Mouse (Mus musculus) neutrophil, adult 65 days (primary cell): ENCODE results near the gene Gstt1. TPM values are rescaled to one million over a fixed set of nuclear protein-coding genes. Genes with fewer than 3 reads are reported as not detected.

ENCODE experiments used
- total RNA-seq: library from RNA; stranded (reverse); gene quantifications from 2 replicates; pipeline ENCODE4 v1.2.4, GENCODE M21; 2023

Gene Gstt1
- not detected in 2 replicates for total RNA-seq

DNA sequence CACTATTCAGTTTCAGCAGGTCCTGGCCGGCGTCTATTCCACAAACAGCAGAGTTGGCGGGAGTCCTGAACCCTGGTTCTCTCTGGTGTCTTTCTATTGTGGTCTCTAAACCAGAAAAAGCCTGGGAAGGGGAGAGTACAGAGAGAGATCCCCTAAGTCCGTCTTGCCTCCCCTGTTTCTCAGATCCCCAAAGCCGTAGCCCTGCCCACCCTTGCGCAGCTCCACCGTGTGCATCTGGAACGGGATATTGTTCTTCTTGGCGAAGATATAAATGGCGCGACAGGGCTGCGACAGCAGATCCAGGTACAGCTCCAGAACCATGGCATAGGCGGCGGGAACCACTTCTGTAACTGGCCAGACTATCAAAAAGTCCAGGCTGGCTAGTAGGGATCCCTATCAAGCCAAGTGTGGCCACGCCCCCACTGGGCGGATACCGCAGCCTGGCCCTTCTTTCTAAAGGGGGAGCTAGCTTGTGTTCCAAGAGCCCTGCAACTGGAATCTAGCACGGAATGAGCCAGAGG is at the start of gene Gstt1:
Gene Gstt1 (minus strand): TSS at position 409 of the 521 bp plus-strand sequence.

DNA sequence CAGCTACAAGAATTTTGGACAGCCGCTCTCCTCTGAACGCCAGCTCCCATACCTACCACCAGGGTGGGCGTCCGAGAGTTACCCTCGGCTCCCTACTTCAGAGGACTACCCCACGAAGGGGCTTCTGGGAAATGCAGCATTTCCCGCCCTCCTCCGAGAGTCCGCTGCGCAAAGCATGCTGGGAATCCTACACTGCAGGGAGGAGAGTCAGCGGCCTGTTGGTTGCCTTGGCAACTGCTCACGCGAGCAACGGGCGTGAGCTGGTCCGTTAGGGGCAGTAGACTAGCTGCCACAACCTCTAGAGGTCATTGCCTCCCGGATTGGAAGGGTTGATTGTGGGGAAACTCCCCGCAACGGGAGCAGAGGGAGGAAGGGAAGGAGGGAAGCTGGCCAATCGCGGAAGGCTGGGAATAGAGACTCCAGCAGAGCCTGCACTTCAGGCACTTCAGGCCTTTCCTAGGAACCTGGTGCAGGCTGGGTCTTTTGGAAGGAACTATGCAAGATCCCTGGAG is 38.9 kb upstream of the Gstt1 start, which contains the start of gene Gstt2:
Gene Gstt2 (minus strand): TSS at position 177 of the 512 bp plus-strand sequence.

DNA sequence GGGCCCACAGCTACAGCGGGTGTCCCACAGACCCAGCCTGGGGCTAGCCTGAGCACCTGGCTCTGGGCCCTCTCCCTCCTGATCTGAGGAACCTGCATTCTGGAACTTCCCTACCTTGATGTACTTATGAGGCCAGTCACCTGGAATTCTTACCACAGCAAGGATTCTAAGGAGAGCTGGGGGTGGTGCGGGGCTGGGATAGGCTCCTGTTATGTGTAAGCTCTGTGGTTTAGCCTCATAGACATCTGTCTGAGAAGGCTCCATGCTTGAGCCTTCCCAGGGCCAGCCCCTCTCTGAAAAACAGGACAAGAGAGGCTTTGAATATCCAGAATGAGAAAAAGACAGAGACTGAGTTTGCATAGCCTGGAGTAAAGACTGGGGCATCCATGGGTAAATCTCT is 24.1 kb upstream of the Gstt1 start, which contains the start of gene Gstt4:
Gene Gstt4 (minus strand): TSS at position 101 of the 400 bp plus-strand sequence.

GRCm38 (mm10) chr10:75780769-75781578 is 17.4 kb downstream of the Gstt1 start, which contains the start of the genes Gm20441 and Gstt3:
Gm20441 (minus strand) TSS chr10:75780954.
Gstt3 (minus strand) TSS chr10:75781414.

GRCm38 (mm10) chr10:75772795-75773664 is 25.4 kb downstream of the Gstt1 start, which contains the start of gene Ddt:
Ddt (minus strand) TSS chr10:75773414.

DNA sequence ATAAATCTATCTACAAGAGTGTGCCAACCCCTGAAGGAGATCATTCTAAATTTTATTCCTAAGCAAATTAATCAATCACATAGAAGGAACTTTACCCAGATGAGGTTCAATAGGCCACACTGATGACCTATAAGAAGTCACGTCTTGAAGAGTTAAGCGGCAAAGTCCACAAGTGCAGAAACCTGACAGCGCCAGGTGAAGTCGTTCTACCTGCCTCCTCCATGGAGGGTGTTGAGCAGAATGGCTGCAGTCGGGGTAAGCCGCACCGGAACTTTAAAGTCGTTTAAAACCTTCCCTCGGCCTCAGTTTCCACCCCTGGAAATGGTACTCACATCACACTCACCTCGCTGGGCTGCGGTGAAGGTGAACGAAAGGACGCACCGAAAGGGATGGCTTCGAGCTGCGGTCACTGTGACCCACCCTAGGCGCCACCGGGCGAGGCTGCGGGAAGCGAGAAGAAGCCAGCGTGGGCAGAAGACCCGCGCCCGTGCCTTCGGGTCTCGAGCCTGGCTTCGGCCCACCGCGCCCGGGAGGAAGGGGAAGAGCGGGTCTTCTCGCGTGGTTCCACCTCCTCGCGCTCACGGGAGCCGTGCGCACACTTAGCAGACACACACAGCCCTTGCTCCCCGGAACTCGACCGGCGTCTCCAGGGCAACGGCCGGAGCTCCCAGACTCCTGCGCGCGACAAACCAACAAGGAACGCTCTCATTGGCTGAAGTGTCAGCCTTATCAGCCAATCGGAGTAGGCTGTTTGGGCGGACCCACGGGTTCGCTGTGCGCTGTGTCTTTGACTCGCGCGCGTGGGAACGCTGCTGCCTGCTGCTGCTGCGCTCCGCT is 34.5 kb downstream of the Gstt1 start, which contains the start of gene Cabin1:
Gene Cabin1 (minus strand): TSS at position 660 of the 837 bp plus-strand sequence.

Other genes with a start within 250 kb of the Gstt1 start
- gene Lrrc75b, start 238.3 kb downstream of the Gstt1 start, total RNA-seq: 4.6 and 4.7 TPM in 2 replicates
- 16.3 and 24.8 TPM in 2 replicates for gene Ggt1, start 237.0 kb downstream of the Gstt1 start, total RNA-seq
- 27.9 and 34.1 TPM in 2 replicates for gene Ggt5, start 209.2 kb downstream of the Gstt1 start, total RNA-seq
- gene Susd2, start 154.6 kb downstream of the Gstt1 start, total RNA-seq: 0.44 and 0.52 TPM in 2 replicates
- gene Cabin1, start 34.2 kb downstream of the Gstt1 start, total RNA-seq: 43.4 and 62.8 TPM in 2 replicates
- 8.1 and 10.5 TPM in 2 replicates for gene Ddt, start 25.2 kb downstream of the Gstt1 start, total RNA-seq
- not detected in 2 replicates for gene Gm20441, start 17.6 kb downstream of the Gstt1 start, total RNA-seq
- 2.7 and 3.1 TPM in 2 replicates for gene Gstt3, start 17.2 kb downstream of the Gstt1 start, total RNA-seq
- not detected in 2 replicates for gene Gstt4, start 24.0 kb upstream of the Gstt1 start, total RNA-seq
- gene Gstt2, start 38.8 kb upstream of the Gstt1 start, total RNA-seq: 3.7 and 5.0 TPM in 2 replicates
- 40.2 and 55.7 TPM in 2 replicates for gene Mif, start 61.7 kb upstream of the Gstt1 start, total RNA-seq
- 1.5 and 1.6 TPM in 2 replicates for gene Derl3, start 94.8 kb upstream of the Gstt1 start, total RNA-seq
- 28.9 and 30.1 TPM in 2 replicates for gene Smarcb1, start 123.0 kb upstream of the Gstt1 start, total RNA-seq
- 2.7 and 6.3 TPM in 2 replicates for gene Chchd10, start 134.5 kb upstream of the Gstt1 start, total RNA-seq
- not detected in 2 replicates for gene Mmp11, start 137.9 kb upstream of the Gstt1 start, total RNA-seq
- not detected in 2 replicates for gene Gm867, start 142.1 kb upstream of the Gstt1 start, total RNA-seq
- gene Vpreb3, start 144.5 kb upstream of the Gstt1 start, total RNA-seq: 1.9 and 9.3 TPM in 2 replicates
- gene Gm5134, start 155.9 kb upstream of the Gstt1 start, total RNA-seq: not detected in 2 replicates
- gene Zfp280b, start 234.1 kb upstream of the Gstt1 start, total RNA-seq: 3.1 and 4.4 TPM in 2 replicates